Mouse (Mus musculus): ENCODE measurements around the gene Gm867. TPM values are rescaled to one million over a fixed set of nuclear protein-coding genes. Genes with fewer than 3 reads are reported as not detected.

The Gm867 gene
- polyA plus RNA-seq, 1 experiment from 2014 or later, result 0.28 TPM

DNA sequence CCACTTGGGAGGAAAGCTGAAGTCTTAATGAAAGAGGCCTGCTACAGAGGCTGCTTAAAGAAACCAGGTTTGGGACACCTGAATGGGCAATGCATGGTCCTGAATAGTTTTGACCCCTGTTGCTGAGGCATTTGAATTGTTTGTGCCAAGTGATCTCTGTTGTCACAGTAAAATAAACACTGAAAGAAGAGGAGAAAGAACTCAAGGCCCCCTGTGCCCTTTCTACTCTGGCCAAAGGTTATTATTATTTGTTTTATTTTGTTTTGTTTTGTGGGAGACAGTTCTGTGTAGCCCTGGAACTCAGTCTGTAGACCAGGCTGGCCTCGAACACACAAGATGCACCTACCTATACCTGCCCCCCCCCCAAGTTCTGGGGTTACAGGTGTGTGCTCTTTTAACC lies 5.5 kb downstream of the Gm867 start:
- peaks cover 41% of the 10 kb centered on the region for H3K4me1 ChIP-seq
- no peak for ATAC-seq (replicated peaks)
- H3K9me3 ChIP-seq, result no peaks in the 10 kb centered on the region
- 67% methylated on average over 1 of the region's 1 CpGs for WGBS
- peak overlapping the region; percentile 50 for H3K4me3 ChIP-seq
- peak overlapping the region; percentile 96 for H3K4me2 ChIP-seq (replicated peaks)
- H3K27ac ChIP-seq (replicated peaks), result no peak overlapping the region
- peaks cover 9% of the 10 kb centered on the region; the same call in 1 of the 2 replicates for H3K27me3 ChIP-seq
- H3K9ac ChIP-seq (replicated peaks), result 0 out of 2 replicates have a peak overlapping the region, but pooled peaks have one; percentile 50
- no peaks in the 10 kb centered on the region for H3K36me3 ChIP-seq

DNA sequence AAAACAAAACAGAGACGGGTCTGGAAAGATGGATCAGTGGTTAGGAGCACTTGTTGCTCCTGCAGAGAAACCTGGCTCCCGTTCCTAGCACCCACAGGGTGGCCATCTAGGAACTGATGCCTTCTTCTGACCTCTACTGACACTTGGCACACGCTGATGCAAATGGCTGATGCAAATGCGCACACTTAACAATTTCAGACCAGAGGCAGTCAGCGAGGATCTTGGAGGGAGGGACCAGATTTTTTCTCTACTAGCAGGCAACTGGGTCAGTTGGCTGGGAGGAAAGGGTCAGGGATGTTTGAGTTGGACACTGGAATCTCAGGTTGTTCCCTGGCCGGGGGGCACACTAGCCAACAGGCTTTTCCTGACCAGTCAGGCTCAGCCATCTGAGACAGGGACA lies 7.6 kb downstream of the Gm867 start, which contains the start of gene Chchd10:
TSS of gene Chchd10 (plus strand) at position 240 of the 400 bp plus-strand sequence.
- Histone ChIP-seq H3K27ac (replicated peaks) (peak within 1 kb of the TSS; percentile 41; the same call in 1 of the 2 replicates), H3K27me3 (peaks cover 9% of the 10 kb centered on the region; the same call in 1 of the 2 replicates), H3K36me3 (no peaks in the 10 kb centered on the region), H3K9me3 (no peaks in the 10 kb centered on the region), H3K4me2 (replicated peaks) (peak within 1 kb of the TSS; percentile 97), H3K9ac (replicated peaks) (peak within 1 kb of the TSS; percentile 77), H3K4me3 (peak within 1 kb of the TSS; percentile 56), H3K4me1 (peaks cover 41% of the 10 kb centered on the region)
- no peak for ATAC-seq (replicated peaks)
- WGBS, result 27% methylated on average over 6 of the region's 6 CpGs

DNA sequence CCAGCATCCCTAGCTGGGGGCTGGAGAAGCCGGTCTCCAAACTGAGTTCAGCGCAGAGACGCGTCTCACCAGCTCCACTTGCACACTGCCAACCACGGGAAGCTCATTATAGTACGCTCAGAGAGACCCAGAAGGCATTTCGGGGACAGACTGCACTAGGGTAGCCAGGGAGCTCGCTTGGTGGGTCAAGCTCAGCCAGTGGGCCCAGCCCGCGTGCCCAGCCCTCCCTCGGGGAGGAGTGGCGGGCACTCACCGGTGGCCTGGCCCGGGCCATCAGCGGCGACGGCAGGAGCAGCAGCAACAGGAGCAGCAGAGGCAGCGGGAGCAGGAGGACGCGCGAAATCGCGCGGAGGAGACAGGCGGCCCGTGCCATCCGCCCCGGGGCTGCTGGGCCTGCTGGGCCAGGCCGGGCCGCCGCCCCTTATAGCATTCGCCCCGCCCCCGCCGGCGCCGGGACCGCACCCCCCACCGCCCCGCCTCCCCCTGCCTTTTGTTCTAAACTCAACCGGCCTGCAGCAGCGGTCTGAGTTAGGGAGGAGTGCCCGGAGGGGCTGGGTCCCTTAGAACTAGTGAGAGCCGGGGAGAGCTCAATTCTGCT lies 8.3 kb downstream of the Gm867 start:
- Histone ChIP-seq H3K27me3 (peaks cover 9% of the 10 kb centered on the region; the same call in 1 of the 2 replicates), H3K4me2 (replicated peaks) (peak overlapping the region; percentile 97), H3K36me3 (no peaks in the 10 kb centered on the region), H3K9me3 (no peaks in the 10 kb centered on the region), H3K4me3 (peak overlapping the region; percentile 56), H3K4me1 (peaks cover 41% of the 10 kb centered on the region), H3K27ac (replicated peaks) (peak overlapping the region; percentile 41; the same call in 1 of the 2 replicates), H3K9ac (replicated peaks) (peak overlapping the region; percentile 77)
- WGBS, result under 1% methylated on average over 25 of the region's 44 CpGs
- ATAC-seq (replicated peaks), result peak; percentile 53

DNA sequence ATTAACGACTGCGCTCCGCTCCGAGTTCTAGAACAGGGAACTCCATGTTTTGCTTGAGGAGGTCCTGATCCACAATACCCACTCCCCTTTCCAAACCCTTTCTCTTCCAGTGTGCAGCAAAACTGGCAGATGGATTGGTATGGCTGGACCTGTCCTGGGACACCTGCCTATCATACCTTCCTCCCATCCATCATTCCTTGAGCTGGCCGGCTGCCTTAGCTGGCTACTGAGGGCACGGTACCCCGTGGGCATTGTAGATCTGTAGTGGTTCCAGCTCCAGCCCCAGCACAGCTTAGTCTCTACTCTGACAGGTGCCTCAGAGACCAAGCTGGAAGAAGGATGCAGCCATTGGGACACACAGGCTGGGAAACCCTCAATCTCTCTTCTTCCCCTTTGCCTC lies 9.2 kb downstream of the Gm867 start:
- H3K4me2 ChIP-seq (replicated peaks), result peak overlapping the region; percentile 97
- H3K36me3 ChIP-seq, result no peaks in the 10 kb centered on the region
- H3K9ac ChIP-seq (replicated peaks), result peak overlapping the region; percentile 77
- H3K27me3 ChIP-seq, result peaks cover 5% of the 10 kb centered on the region; the same call in 1 of the 2 replicates
- ATAC-seq (replicated peaks), result no peak; the same call in 1 of the 2 replicates
- H3K27ac ChIP-seq (replicated peaks), result no peak overlapping the region
- no peaks in the 10 kb centered on the region for H3K9me3 ChIP-seq
- WGBS, result 33% methylated on average over 7 of the region's 7 CpGs
- peak overlapping the region; percentile 56 for H3K4me3 ChIP-seq
- peaks cover 41% of the 10 kb centered on the region for H3K4me1 ChIP-seq

DNA sequence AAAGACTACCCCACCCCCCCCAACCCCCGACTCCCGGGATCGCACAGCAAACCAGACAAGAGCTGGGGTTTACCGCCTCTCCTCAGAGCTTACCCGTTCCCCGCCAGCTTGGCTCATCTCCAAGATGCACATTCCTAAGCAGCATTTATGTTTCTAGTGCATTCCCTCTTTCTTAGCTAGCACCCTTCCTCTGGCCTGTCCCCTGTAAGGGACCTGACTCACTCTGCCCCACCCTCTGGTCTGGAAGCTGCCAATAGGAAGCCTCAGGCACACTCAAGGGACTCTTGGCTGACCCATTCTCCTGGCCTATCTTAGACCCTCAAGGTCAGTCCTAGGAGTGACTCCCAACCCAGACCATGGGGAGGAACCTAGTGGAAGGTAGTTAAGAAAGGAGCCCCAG lies 10.2 kb downstream of the Gm867 start:
- no peak for ATAC-seq (replicated peaks)
- peaks cover 31% of the 10 kb centered on the region for H3K4me1 ChIP-seq
- peak overlapping the region; percentile 16; the same call in 1 of the 2 replicates for H3K4me2 ChIP-seq (replicated peaks)
- no peak overlapping the region for H3K9ac ChIP-seq (replicated peaks)
- H3K4me3 ChIP-seq, result no peak overlapping the region
- no peak overlapping the region for H3K27ac ChIP-seq (replicated peaks)
- no peaks in the 10 kb centered on the region for H3K9me3 ChIP-seq
- H3K27me3 ChIP-seq, result peaks cover 5% of the 10 kb centered on the region; the same call in 1 of the 2 replicates
- 19% methylated on average over 6 of the region's 6 CpGs for WGBS
- no peaks in the 10 kb centered on the region for H3K36me3 ChIP-seq

DNA sequence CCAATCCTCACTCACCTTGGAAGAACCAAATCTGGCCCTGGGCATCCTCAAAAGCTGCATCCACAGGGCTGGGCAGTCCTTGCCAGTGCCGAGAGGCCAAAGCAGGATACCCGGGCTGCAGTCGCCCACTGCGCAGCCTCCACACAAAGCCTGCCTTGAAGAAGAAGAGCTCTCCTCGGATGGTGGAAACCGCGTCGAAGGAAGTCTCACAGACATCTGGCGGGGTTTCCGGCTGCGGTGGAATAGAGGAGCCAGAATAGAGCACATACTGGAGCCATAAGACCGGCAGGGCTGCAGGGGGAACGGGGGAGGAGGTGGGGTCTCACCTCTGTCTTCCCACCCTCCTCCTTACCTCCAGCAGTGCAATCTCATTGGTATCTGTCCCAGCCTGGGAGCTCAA lies 14.1 kb downstream of the Gm867 start:
- 86% methylated on average over 13 of the region's 13 CpGs for WGBS
- no peaks in the 10 kb centered on the region for H3K9me3 ChIP-seq
- no peak overlapping the region for H3K27ac ChIP-seq (replicated peaks)
- no peak for ATAC-seq (replicated peaks)
- no peak overlapping the region for H3K9ac ChIP-seq (replicated peaks)
- H3K4me2 ChIP-seq (replicated peaks), result no peak overlapping the region
- no peaks in the 10 kb centered on the region for H3K36me3 ChIP-seq
- no peaks in the 10 kb centered on the region for H3K27me3 ChIP-seq
- H3K4me3 ChIP-seq, result no peak overlapping the region
- peaks cover 26% of the 10 kb centered on the region for H3K4me1 ChIP-seq

DNA sequence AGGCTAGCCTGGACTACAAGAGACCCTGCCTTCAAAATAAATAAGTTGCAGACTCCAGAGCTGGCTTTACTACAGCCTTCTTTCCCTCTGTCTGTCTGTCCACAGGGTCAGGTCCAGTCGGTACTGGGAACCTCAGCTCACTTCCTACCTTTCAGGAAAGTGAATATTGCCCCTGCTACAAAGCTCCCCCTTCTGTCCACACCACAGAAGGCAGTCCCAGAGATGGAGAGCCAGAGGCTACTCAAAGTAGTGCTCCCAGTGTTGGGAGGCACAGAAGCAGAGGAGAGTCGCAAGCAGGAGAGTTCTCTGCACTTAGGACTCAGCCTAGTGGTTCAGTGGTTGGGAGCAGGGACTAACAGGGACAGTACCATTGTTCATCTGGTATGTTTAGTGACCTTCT lies 16.1 kb downstream of the Gm867 start:
- Histone ChIP-seq H3K9me3 (no peaks in the 10 kb centered on the region), H3K4me1 (peaks cover 27% of the 10 kb centered on the region), H3K4me2 (replicated peaks) (no peak overlapping the region), H3K36me3 (no peaks in the 10 kb centered on the region), H3K9ac (replicated peaks) (no peak overlapping the region), H3K27ac (replicated peaks) (no peak overlapping the region), H3K27me3 (no peaks in the 10 kb centered on the region), H3K4me3 (no peak overlapping the region)
- WGBS, result 73% methylated on average over 2 of the region's 2 CpGs
- ATAC-seq (replicated peaks), result no peak

DNA sequence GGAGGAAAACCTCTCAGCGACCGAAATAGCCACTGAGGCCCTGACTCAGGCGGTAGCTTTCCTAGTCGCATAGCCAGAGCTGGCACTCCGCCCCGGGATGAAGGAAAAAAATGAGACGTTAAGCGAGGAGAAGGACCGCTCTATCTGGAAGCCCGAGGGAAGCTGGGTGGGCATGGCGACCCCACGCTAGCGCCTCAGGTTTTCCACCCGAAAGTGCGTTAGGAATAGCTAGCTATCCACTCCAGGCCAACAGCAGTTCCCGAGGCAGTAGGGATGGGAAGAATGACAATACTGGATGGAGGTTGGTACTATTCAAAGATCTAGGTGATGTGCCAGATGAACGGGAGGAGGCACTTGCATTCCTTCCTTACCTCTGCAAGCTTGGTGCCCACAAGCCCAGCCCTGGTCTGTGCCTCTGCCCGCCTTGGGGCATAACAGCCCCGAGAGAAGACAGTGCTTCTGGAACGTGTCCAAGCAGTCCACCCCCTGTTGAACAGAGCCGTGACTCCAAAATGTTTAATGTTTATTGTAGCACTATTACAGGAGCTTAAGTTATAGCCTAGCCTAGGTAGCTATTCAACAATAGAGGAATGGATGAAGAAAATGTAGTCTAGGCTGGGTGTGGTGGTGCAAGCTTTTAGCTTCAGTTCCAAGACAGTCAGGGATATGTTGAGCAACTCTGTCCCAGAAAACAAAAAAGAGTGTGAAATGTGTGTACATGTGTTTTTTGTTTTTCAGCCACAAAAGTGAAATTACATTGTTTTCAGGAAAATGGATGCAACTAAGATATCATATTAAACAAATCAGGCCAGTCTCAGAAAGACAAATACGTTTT lies 18.5 kb downstream of the Gm867 start:
- WGBS, result 5% methylated on average over 22 of the region's 22 CpGs
- peak; percentile 44 for ATAC-seq (replicated peaks)
- peaks cover 50% of the 10 kb centered on the region for H3K4me1 ChIP-seq

DNA sequence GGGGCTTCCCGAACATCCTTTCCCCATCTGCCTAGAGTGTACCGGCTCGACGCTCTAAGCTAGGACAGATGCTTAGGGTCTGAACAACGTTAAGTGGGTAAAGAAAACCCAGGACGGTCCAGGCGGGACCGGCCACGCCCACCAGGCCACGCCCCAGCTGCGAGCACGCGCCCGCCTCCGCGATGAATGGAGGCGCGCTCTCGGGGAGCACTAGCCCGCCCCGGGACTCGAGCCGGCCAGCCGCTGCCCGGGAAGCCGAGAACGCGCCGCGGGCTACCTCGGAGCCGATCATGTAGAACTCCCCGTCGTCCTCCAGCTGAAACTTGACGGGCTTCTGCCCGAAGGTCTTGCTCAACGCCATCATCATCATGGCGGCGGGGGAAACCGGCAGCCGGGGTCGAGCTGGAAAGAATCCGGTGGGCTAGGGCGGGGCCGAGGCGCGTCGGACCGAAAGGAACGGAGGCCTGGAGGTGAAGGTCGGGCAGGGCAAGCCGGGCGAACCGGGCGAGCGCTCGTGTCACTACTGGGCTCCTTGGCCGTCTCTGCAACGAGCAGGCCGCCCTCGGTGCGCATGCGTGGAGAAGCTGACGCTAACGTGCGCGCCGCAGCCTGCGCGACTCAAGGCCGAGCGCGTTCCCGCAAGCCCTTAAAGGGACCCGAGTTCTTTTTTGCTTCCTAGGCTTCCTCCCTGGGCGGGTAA lies 19.3 kb downstream of the Gm867 start, which contains the start of gene Smarcb1:
TSS of gene Smarcb1 (minus strand) at position 592 of the 700 bp plus-strand sequence.
- WGBS, result under 1% methylated on average over 76 of the region's 76 CpGs
- Histone ChIP-seq H3K36me3 (peaks cover 5% of the 10 kb centered on the region; the same call in 1 of the 2 replicates), H3K27ac (replicated peaks) (peak within 1 kb of the TSS; percentile 96), H3K4me1 (peaks cover 50% of the 10 kb centered on the region), H3K9me3 (no peaks in the 10 kb centered on the region), H3K9ac (replicated peaks) (peak within 1 kb of the TSS; percentile 93), H3K4me3 (peak within 1 kb of the TSS; percentile 71), H3K4me2 (replicated peaks) (peak within 1 kb of the TSS; percentile 58), H3K27me3 (no peaks in the 10 kb centered on the region)
- peak; percentile 94 for ATAC-seq (replicated peaks)

More for the DNA sequence above, 18.5 kb downstream of the Gm867 start:
- H3K9ac ChIP-seq (replicated peaks), result peak overlapping the region; percentile 93
- peak overlapping the region; percentile 96 for H3K27ac ChIP-seq (replicated peaks)
- peak overlapping the region; percentile 58 for H3K4me2 ChIP-seq (replicated peaks)
- H3K27me3 ChIP-seq, result no peaks in the 10 kb centered on the region
- H3K36me3 ChIP-seq, result no peaks in the 10 kb centered on the region
- H3K4me3 ChIP-seq, result peak overlapping the region; percentile 71
- no peaks in the 10 kb centered on the region for H3K9me3 ChIP-seq

DNA sequence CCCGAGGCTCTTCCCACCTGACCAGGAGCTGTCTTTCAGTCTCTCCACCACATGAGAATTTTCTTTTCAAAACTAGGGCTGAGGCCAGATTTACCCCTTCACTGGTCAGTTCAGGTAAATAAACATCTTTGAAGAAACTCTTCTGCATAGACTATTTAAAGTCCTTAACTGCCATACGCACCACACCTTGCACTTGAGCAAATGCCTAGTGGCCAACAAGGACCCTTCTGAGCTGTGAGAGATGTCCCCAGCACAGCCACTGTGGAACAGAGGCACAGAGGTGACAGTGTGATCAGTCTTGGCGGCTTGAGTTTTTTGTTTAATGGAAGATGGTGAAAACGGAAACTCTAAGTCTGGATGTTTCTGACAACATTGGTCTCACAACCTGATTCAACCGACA lies 21.4 kb downstream of the Gm867 start:
- H3K4me2 ChIP-seq (replicated peaks), result 0 out of 2 replicates have a peak overlapping the region, but pooled peaks have one; percentile 20
- WGBS, result 87% methylated on average over 5 of the region's 5 CpGs

DNA sequence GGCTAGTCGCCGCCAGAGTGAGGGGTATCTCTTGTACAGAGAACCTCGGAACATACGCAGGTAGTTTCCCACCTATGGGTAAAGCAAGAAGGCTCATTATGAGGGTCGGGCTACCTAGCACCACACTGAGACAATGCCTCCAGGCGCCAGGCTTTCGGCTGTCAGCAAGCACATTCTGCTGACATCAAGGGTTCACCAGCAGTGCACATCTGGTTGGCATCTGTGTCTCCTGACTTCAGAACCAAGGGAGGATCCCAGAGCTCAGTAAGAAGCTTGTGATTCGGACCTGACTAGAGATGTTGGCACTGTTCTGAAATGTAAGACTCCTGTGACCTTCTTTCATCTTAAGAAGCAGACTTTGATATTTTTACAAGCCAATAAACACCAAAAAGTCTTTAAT lies 23.6 kb downstream of the Gm867 start:
- peaks cover 37% of the 10 kb centered on the region for H3K4me1 ChIP-seq
- ATAC-seq (replicated peaks), result no peak
- H3K36me3 ChIP-seq, result peaks cover 31% of the 10 kb centered on the region
- WGBS, result 86% methylated on average over 8 of the region's 8 CpGs
- H3K9ac ChIP-seq (replicated peaks), result no peak overlapping the region
- H3K9me3 ChIP-seq, result no peaks in the 10 kb centered on the region
- H3K4me2 ChIP-seq (replicated peaks), result no peak overlapping the region
- no peak overlapping the region for H3K4me3 ChIP-seq
- H3K27ac ChIP-seq (replicated peaks), result no peak overlapping the region
- no peaks in the 10 kb centered on the region for H3K27me3 ChIP-seq

More for the DNA sequence above, 21.4 kb downstream of the Gm867 start:
- H3K27me3 ChIP-seq, result no peaks in the 10 kb centered on the region
- H3K36me3 ChIP-seq, result peaks cover 15% of the 10 kb centered on the region; the same call in 1 of the 2 replicates
- 0 out of 2 replicates have a peak overlapping the region, but pooled peaks have one; percentile 0 for H3K4me3 ChIP-seq
- no peak for ATAC-seq (replicated peaks)
- no peaks in the 10 kb centered on the region for H3K9me3 ChIP-seq
- 0 out of 2 replicates have a peak overlapping the region, but pooled peaks have one; percentile 1 for H3K9ac ChIP-seq (replicated peaks)
- peaks cover 50% of the 10 kb centered on the region for H3K4me1 ChIP-seq
- no peak overlapping the region for H3K27ac ChIP-seq (replicated peaks)
